Mouse (Mus musculus) liver, embryonic 14.5 days (tissue): ENCODE results near the gene Lta.
A peak's percentile ranks its signal among the peaks of the same experiment; 100 is the strongest.

Experiments
- CTCF ChIP-seq: IDR thresholded peaks from 2 replicates; pipeline ENCODE4 v1.5.1; 2016; ENCODE audit warnings: antibody characterized with exemption, low read depth, control low read depth
- EP300 ChIP-seq: IDR thresholded peaks from 2 replicates; pipeline ENCODE4 v1.6.1; 2016; ENCODE audit warnings: antibody characterized with exemption, low read depth

DNA sequence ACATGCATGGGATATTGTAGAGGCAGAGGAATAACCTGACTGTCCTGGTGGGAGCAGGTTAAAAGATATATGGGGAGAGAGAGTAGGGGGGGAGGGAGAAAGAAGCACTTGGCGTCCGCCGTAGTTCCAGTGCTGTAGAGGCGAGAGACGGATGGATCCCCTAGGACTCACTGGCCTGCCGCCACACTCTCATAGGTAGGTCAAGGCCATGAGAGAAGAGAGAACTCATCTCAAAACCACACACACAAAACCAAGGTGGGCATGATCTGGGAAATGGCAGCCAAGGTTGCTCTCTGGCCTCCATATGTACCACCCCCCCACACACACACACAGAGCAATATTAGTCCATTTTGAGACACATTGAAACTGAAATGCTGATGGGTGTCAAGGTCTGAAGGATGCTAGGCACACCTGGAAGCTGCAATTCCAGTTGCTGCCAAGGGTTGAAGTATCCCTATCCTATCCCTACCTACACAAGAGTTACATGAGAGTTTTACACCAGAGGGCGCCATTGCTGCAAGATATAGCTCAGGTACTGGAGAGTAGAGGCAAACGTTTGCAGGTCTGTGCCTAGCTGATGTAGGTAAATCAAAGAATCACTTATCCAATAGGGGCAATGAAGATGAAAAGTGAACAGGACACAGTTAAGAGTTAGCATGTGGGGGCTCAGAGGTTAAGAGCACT lies 38.7 kb downstream of the Lta start:
- peak; percentile 75 for TF ChIP-seq CTCF
- no peak for TF ChIP-seq EP300
